Mouse (Mus musculus) spleen, postnatal 14 days (tissue): ENCODE data around the gene Myo3b.
"Not testable (repeated sequence)": the region's sequence is repeated elsewhere in the genome, so short reads cannot be mapped to it uniquely, and the experiment has no call there.

ENCODE experiments used
- DNase-seq, 2 experiments: peaks; one replicate each; pipeline ENCODE4 v3.0.0; 2021 to 2022; ENCODE audit warnings: low spot score in 2 of 2

Myo3b gene

GRCm38 (mm10) chr2:70038752-70039151 lies at the start of gene Myo3b:
Gene Myo3b (plus strand): TSS chr2:70039126.
- DNase-seq, result no peak

GRCm38 (mm10) chr2:69989224-69989623 lies 49.7 kb upstream of the Myo3b start:
- DNase-seq, result no peak

GRCm38 (mm10) chr2:69990647-69991046 lies 48.3 kb upstream of the Myo3b start:
- DNase-seq, result no peak

- DNase-seq, result not testable (repeated sequence)
These were observed 44.7 kb upstream of the Myo3b start for GRCm38 (mm10) chr2:69994082-69994736.

GRCm38 (mm10) chr2:69994779-69995178 lies 44.1 kb upstream of the Myo3b start:
- DNase-seq, result no peak

GRCm38 (mm10) chr2:69999097-69999770 lies 39.7 kb upstream of the Myo3b start:
- DNase-seq, result peak; percentile 21 to 55

GRCm38 (mm10) chr2:70000316-70000715 lies 38.6 kb upstream of the Myo3b start:
- DNase-seq, result no peak

DNA sequence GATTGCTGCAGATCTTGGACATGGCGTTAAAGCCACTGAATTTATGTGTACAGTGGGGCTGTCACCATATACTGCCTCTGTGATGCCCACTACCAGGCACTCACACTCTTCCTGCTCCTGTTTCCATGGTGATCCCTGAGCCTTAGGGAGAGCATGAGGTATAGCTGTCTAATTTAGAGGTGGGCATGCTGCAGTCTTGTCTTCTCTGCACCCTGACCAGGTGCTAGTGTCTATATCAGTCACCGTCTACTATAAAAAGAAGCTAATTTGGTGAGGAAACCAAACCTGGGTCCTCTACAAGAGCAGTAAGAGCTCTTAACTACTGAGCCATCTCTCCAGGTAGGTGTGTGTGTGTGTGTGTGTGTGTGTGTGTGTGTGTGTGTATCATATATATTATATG lies 32.4 kb upstream of the Myo3b start:
- no peak for DNase-seq

GRCm38 (mm10) chr2:70012941-70013340 lies 26.0 kb upstream of the Myo3b start:
- DNase-seq, result no peak

GRCm38 (mm10) chr2:70018236-70018635 lies 20.7 kb upstream of the Myo3b start:
- DNase-seq, result no peak

- DNase-seq, result no peak
These were observed 14.5 kb upstream of the Myo3b start for GRCm38 (mm10) chr2:70024454-70024853.

DNA sequence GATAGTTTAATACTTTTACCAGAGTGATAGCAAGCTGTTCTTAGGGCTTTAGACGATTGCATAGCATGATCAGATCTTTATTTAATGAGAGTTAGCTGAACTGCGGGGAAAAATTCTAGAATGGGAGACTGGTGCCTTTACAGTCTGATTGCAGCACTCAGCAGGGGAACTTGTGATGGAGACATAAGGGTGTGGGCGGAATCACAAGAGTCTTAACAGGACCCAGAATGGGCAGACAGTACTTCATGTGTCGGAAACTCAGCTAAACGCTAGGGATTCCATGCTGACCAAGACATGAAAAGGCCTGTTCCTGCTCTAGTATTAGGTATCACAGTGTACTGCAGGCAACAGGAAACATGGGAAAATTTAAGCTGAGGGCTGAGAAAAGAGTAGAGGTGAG lies 13.2 kb upstream of the Myo3b start:
- no peak for DNase-seq

DNA sequence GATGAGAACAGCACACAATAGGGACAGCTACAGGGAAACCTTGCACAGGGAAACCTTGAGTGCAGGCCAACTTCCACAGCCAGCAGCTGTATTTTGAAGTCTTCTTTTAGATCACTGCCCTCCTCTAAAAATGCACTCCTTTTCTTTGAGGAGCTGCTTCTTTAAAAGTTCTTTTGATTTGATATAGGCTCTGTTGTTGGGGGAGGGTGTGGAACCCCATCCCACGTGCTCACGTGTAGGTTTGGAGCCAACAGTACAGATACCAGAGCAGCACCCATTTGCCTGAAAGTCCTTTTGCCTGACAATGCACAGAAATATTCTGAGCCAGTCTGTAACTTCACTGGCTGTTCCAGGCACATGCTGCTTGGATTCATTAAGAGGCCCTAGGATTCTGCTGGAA lies 7.5 kb upstream of the Myo3b start:
- no peak for DNase-seq

DNA sequence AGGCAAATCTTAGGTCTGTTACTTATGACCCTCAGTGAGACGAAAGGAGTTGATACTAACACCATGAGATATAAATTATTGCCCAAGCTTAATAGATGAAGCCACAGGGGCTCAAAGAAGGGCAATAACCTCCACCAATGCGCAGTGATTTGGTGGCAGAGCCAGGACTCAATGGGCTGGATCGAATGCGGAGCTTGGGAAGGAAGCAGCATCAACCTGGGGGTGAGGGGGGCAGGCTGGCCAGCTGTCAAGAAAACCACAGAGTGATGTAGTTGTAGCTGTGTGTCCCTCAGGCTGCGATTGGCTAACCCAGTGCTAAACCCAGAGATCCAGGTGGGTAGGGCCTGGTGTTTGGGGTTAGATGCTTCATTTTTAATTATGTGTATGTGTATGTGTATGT lies 4.0 kb upstream of the Myo3b start:
- no peak for DNase-seq

DNA sequence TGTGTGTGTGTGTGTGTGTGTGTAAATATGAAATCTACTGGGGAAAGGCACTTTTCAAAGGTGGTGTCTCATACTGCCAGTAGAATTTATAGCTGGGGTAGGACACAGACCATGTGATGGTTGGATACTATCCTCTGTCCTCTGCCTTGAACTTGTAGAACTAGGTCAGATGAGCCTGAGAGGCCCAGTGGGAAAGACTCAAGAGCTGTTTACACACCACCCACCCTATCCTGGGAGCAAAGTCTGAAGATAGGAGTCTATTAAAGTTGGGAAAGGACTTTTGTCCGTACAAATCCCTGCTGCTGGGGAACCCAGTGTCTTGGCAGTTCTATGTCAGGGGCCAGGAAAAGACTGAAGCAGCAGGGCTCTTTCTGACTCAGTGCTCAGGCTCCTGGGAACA lies 3.6 kb upstream of the Myo3b start:
- DNase-seq, result no peak

- peak in 1 of 2 experiments; percentile 46 for DNase-seq
These were observed 1.7 kb upstream of the Myo3b start for GRCm38 (mm10) chr2:70037221-70037620.

DNA sequence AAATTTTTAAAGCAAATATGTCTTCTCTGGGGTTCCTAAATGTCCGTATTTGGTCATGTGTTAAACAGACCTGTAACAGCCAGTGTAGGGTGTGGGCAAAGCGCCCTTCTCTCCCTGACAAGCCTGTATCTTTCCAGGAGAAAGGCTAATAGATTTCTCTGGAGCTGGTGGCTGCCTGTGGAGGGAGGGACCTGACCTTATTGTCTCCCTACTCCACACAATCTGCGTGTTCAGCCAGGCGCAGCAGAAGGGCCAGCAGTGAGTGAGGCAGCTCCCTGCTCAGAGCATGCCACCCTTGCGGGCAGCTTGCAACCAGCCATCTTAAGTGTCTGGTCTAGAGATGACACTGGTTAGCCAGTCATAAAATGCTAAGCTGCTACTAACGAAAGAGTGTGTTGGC lies 5.5 kb downstream of the Myo3b start:
- DNase-seq, result no peak

GRCm38 (mm10) chr2:70047868-70048267 lies 8.9 kb downstream of the Myo3b start:
- no peak for DNase-seq

- DNase-seq, result no peak
These were observed 14.9 kb downstream of the Myo3b start for GRCm38 (mm10) chr2:70053803-70054202.

DNA sequence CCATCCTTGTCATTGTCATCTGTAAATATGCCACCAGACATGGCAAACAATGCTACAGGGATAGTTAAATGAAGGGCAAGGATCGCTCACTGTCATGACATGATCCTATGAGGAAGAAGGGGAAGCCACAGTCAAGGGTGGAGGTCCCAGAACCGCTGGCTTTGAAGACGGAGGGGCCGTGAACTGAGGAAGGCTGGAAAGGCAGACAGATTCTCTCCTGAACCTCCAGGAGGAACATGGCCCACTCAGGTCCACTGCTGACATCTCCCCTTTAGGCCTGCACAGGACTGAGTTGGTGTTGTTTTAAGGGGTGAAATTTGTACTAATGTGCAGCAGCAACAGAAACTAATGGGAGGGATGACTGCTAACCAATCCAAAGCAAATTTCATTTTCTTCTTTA lies 19.3 kb downstream of the Myo3b start:
- DNase-seq, result no peak

GRCm38 (mm10) chr2:70060359-70061345 lies 21.7 kb downstream of the Myo3b start:
- DNase-seq, result no peak

- DNase-seq, result no peak
These were observed 26.2 kb downstream of the Myo3b start for GRCm38 (mm10) chr2:70065116-70065515.
